Mouse (Mus musculus) ovary, postnatal 10 days (tissue): ENCODE results near the gene Dedd.
A peak's percentile ranks its signal among the peaks of the same experiment; 100 is the strongest.

Experiments
- DNase-seq: peaks from one replicate; pipeline ENCODE4 v3.0.0; 2022; ENCODE audit warnings: low spot score

Gene Dedd

DNA sequence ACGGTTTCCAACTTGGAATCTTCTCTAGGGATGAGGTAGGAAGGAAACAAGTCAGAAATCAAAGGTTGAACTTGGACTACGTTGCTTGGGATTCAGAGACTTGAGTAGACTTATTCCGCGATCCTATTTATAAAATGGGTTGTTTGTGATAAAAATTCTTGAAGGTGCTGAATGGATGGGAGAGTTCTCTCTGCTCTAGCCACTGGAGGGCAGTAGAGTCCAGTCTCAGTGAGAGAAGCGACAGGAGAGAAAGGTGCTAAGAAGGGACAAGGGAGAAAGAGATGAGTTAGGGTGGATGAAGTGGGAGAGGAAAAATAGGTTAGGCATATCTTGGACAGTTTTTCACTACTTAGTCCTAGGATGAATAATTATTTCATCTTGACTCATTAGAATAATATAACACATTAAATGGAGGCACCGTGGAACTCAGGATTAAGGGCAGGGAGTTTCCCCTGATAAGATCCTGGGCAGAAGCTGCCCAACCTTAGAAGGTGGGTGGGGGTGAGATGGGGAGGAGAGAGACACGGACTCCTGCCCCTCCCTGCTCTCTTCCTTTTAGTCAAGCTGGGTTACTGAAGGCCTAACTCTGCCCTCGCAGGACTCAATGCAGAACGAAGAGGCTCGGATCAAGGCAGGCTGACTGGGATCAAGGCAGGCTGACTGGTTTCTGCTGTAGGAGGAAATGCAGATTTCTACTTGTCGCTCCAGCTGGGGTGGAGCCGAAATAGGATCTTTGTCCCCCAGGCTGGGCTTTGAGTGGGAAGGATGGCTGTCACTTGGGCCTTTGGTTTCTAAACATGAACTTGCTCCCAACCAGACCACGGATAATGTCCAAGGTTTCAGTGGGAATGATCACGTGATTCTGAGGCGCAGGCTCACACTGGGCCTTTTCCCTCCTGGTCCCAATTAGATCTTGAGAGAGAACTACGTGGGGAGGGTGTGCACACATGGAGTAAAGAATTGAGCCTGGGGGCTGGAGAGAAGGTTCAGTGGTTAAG lies 32.5 kb downstream of the Dedd start:
- no peak for DNase-seq

DNA sequence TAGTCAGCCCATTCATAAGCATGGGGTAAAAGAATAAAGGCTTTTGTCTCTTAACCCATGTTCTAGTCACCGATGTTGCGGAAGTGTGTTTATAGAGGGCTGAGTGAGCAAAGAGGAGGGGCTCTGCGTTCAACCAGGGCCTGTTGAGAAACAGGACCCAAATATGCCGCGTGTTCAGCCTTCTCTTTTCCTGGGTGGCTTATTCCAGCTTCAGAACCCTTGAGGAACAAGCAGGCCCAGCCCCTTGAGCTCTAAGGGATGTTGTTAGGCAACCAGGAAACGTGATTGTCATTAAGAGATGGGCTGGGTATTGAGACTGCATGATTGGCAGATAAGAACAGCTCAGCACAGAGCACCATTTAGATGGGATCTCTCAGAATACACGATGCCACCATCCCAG lies 37.0 kb downstream of the Dedd start:
- DNase-seq = no peak

GRCm38 (mm10) chr1:171369845-171370556 lies 41.1 kb downstream of the Dedd start, which contains the start of gene Nectin4:
TSS of gene Nectin4 (plus strand) at chr1:171370099.
- DNase-seq = no peak

DNA sequence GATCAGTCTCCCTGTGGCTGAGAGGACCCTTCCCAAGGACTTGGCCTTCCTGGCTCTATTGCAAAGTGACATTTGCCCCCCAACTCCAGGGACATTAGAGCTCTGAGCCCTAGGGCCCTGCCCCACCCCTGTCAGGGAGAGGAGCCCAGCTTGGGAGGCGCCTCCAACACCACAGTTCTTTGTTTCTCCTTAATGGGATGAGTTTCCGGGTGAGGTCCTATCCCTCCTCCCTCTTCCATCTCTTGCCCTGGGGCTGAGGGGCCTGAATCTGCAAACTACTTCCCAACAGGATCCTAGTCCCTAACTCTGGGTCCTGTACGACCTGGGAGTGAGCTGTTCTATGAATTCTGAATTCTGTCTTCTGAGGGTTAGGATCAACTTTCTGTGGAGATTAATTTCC lies 43.9 kb downstream of the Dedd start:
- DNase-seq = no peak

DNA sequence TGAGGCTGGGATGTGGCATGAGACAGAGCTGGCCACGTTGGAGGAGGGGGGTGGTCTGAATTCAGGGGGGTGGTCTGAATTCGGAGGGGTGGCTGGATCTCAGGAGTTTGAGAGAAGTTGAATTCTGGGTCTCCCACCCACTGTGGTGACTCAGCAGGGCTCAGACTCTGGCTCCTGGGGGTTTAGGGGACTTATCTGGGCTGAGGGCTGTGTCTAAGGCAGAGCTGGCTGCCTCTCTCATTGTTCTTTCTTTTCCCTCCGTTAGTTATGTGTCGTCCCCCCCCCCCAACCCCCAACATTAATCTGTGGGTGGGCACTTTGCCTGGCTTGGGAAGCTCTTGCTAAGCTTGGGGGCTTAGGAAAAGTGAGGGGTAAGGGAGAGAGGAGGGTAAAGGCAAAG lies 45.0 kb downstream of the Dedd start:
- DNase-seq = no peak

DNA sequence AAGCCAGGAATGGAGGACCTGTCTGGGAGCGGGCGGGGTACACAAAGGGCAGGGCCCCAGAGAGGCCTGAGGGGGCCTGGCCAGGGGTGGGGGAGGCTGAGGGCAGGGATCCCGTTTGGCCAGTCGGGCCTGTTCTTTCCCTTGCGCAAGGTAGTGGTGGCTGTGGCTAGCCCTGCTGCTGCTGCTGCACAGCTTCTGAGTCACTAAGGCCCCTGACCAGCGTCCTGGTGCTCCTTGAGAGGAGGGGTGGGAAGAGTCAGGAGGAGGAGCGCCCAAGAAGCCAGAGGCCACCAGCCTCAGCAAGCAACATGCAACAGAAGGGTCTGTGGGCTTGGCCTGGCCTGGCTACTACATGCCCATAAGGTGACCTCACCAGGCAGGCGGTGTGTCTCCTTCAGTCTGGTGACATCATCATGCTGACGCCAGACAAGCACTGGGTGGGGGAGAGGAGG lies 46.7 kb downstream of the Dedd start:
- no peak for DNase-seq

- DNase-seq = no peak
These were observed 49.4 kb downstream of the Dedd start for GRCm38 (mm10) chr1:171378298-171378697.

- DNase-seq = peak; percentile 30
These were observed 51.1 kb downstream of the Dedd start for GRCm38 (mm10) chr1:171379935-171380599.

DNA sequence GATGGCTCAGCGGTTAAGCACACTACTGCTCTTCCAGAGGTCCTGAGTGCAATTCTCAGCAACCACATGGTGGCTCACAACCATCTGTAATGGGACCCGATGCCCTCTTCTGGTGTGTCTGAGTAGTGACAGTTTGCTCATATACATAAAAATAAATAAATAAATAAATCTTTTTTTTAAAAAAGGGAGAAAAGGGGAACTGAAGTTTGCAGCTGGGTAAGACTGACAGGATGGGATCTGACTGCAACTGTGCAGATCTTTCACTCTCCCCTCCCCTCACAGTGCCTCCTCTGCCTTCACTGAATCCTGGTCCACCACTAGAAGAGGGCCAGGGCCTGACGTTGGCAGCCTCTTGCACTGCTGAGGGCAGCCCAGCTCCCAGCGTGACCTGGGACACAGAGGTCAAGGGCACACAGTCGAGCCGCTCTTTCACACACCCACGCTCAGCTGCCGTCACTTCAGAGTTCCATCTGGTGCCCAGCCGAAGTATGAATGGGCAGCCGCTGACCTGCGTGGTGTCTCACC lies 53.2 kb downstream of the Dedd start:
- DNase-seq = no peak

- DNase-seq = no peak
These were observed 55.4 kb downstream of the Dedd start for GRCm38 (mm10) chr1:171384361-171384760.

- DNase-seq = no peak
These were observed 56.2 kb downstream of the Dedd start for GRCm38 (mm10) chr1:171385171-171385570.

- DNase-seq = no peak
These were observed 58.2 kb downstream of the Dedd start for GRCm38 (mm10) chr1:171387099-171387498.

DNA sequence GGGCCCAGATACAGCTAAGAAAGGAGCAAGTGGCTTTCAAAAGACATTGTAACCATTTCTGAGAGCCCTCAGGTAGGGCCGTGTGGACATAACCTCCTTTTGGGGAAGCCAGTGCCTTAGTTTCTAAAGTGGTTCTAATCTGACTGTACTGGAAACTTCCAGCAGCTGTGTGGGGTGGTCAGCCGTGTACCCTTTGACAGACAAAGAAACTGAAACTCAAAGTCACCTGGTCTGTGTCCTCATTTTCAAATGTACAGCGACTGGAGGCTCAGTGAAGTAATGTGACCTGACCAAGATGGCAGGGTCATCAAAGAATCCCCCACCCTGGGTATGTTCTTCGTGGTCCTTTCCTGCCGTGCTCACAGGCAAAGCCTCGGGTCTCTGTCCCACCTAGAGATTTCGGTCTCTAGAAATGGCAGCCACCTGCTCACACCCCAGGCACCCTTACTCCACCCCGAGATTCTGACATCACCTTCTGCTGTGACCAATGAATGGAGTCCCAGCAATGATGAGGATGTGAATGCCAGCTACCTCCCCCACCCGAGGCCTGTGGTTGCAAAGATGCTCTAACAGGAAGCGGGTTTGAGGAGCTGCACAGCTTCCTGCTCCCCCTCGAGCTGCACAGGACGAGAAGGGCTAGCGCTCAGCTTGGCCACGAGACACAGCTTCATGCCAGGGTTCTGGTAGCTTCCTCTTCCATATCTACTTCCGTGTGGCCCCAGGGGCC lies 59.6 kb downstream of the Dedd start, which contains the start of gene Arhgap30:
TSS of gene Arhgap30 (plus strand) at position 579 of the 727 bp plus-strand sequence.
- no peak for DNase-seq

GRCm38 (mm10) chr1:171390101-171390500 lies 61.2 kb downstream of the Dedd start:
- no peak for DNase-seq
